Mouse (Mus musculus) cerebellum, postnatal 36 days (tissue): ENCODE data around the gene Naglu.
A peak's percentile ranks its signal among the peaks of the same experiment; 100 is the strongest.

ENCODE experiments used
- DNase-seq, 2 experiments: peaks; one replicate each; pipeline ENCODE4 v3.0.0; 2021 to 2022; ENCODE audit warnings: mixed read lengths in 2 of 2

The Naglu gene

DNA sequence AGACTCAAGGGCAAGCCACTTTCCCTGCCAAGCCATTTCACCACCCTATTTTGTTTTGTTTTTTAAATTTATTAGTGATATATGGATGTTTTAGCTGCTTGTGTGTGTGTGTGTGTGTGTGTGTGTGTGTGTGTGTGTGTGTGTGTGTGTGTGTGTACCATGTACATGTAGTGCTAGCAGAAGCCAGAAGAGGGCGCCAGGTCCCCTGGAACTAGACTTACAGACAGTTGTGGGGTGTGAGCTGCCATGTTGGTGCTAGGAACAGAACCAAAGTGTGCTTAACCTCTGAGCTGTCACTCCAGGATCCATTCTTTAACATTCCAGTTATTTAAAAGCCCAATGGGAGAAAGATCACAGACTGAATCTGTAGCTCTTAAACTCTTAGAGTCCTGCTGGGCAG lies 57.3 kb downstream of the Naglu start:
- DNase-seq, result peak; percentile 32 to 46
